Mouse (Mus musculus) heart, embryonic 11.5 days (tissue): ENCODE measurements around the gene Gltp. TPM values are rescaled to one million over a fixed set of nuclear protein-coding genes. Genes with fewer than 3 reads are reported as not detected.

ENCODE experiments used
- ATAC-seq: fragments of 200-750 bp; cut with Nextera tagmentation; replicated peaks from 2 replicates; pipeline ENCODE4 v1.8.0; 2017; ENCODE audit warnings: moderate library complexity; ENCODE audit not compliant: insufficient number of reproducible peaks, low FRiP score, low TSS enrichment
- H3K27ac ChIP-seq: fragments of 300-500 bp; sonication (generic); 2 replicates; pipeline ENCODE4 v1.5.1; 2014; ENCODE audit warnings: mild to moderate bottlenecking, low read depth, low read length
- H3K27me3 ChIP-seq: fragments of 300-500 bp; sonication (generic); 2 replicates; pipeline ENCODE4 v1.6.1; 2014; ENCODE audit warnings: mild to moderate bottlenecking, low read length, mixed read lengths; ENCODE audit not compliant: control insufficient read depth, insufficient read depth
- H3K36me3 ChIP-seq: fragments of 300-500 bp; sonication (generic); 2 replicates; pipeline ENCODE4 v1.6.1; 2014; ENCODE audit warnings: mild to moderate bottlenecking, low read length, moderate library complexity, mixed read lengths; ENCODE audit not compliant: control insufficient read depth, insufficient read depth
- H3K4me1 ChIP-seq: fragments of 300-500 bp; sonication (generic); 2 replicates; pipeline ENCODE4 v1.6.1; 2014; ENCODE audit warnings: low read length; ENCODE audit not compliant: control insufficient read depth, insufficient read depth
- H3K4me2 ChIP-seq: fragments of 300-500 bp; sonication (generic); 2 replicates; pipeline ENCODE4 v1.6.1; 2014; ENCODE audit warnings: mild to moderate bottlenecking, moderate library complexity
- H3K4me3 ChIP-seq: fragments of 300-500 bp; sonication (generic); 2 replicates; pipeline ENCODE4 v1.5.1; 2014; ENCODE audit warnings: low read depth, low read length
- H3K9ac ChIP-seq: fragments of 300-500 bp; sonication (generic); 2 replicates; pipeline ENCODE4 v1.6.1; 2014; ENCODE audit warnings: mild to moderate bottlenecking, low read depth, low read length, moderate library complexity
- H3K9me3 ChIP-seq: fragments of 300-500 bp; sonication (generic); replicated peaks from 2 replicates; pipeline ENCODE4 v1.6.1; 2016; ENCODE audit warnings: low read length; ENCODE audit not compliant: control insufficient read depth
- WGBS: fragments of 180-500 bp; shearing (Covaris S2); extraction: QIAGEN DNeasy Blood & Tissue Kit; methylation state at CpG from one replicate; pipeline ENCODE4 v1.1.7; 2014; ENCODE audit not compliant: insufficient replicate concordance; 5-methylcytosine and 5-hydroxymethylcytosine counted together
- polyA plus RNA-seq: library from polyadenylated mRNA; unstranded; fragments of >200 nt; fragmentation: Nextera tagmentation; extraction: Ambion mirVana; gene quantifications from 2 replicates; pipeline ENCODE4 v1.2.1, GENCODE M21; 2014

Gene Gltp
- polyA plus RNA-seq, 1 experiment from 2014 or later = 57.1 TPM

GRCm38 (mm10) chr5:114645916-114646315 is 44.9 kb downstream of the Gltp start:
- 84% methylated on average over 5 of the region's 5 CpGs for WGBS
- H3K4me3 ChIP-seq = no peak overlapping the region
- no peak overlapping the region for H3K27ac ChIP-seq
- H3K9ac ChIP-seq = no peak overlapping the region
- no peaks in the 10 kb centered on the region for H3K36me3 ChIP-seq
- peaks cover 32% of the 10 kb centered on the region for H3K27me3 ChIP-seq
- H3K4me1 ChIP-seq = peaks cover 10% of the 10 kb centered on the region
- H3K9me3 ChIP-seq = no peaks in the 10 kb centered on the region
- no peak overlapping the region for H3K4me2 ChIP-seq
- no peak for ATAC-seq

GRCm38 (mm10) chr5:114644918-114645317 is 45.9 kb downstream of the Gltp start:
- H3K4me3 ChIP-seq = no peak overlapping the region
- no peak overlapping the region for H3K4me2 ChIP-seq
- H3K9me3 ChIP-seq = no peaks in the 10 kb centered on the region
- H3K27me3 ChIP-seq = peaks cover 35% of the 10 kb centered on the region
- H3K9ac ChIP-seq = no peak overlapping the region
- H3K27ac ChIP-seq = no peak overlapping the region
- WGBS = 30% methylated on average over 6 of the region's 6 CpGs
- ATAC-seq = no peak
- peaks cover 8% of the 10 kb centered on the region; the same call in 1 of the 2 replicates for H3K4me1 ChIP-seq
- no peaks in the 10 kb centered on the region for H3K36me3 ChIP-seq

- Histone ChIP-seq H3K4me1 (no peaks in the 10 kb centered on the region), H3K27me3 (peaks cover 34% of the 10 kb centered on the region), H3K9ac (no peak overlapping the region), H3K9me3 (no peaks in the 10 kb centered on the region), H3K27ac (no peak overlapping the region), H3K4me2 (no peak overlapping the region), H3K36me3 (no peaks in the 10 kb centered on the region), H3K4me3 (no peak overlapping the region)
- 74% methylated on average over 10 of the region's 10 CpGs for WGBS
- ATAC-seq = no peak
Observed at GRCm38 (mm10) chr5:114640809-114641208, 50.0 kb downstream of the Gltp start.

GRCm38 (mm10) chr5:114639645-114639957 is 51.2 kb downstream of the Gltp start:
- H3K36me3 ChIP-seq = no peaks in the 10 kb centered on the region
- H3K27me3 ChIP-seq = peaks cover 34% of the 10 kb centered on the region
- H3K4me1 ChIP-seq = no peaks in the 10 kb centered on the region
- WGBS = 25% methylated on average over 7 of the region's 7 CpGs
- no peaks in the 10 kb centered on the region for H3K9me3 ChIP-seq
- H3K9ac ChIP-seq = no peak overlapping the region
- H3K4me2 ChIP-seq = peak overlapping the region; percentile 39
- no peak overlapping the region for H3K4me3 ChIP-seq
- H3K27ac ChIP-seq = no peak overlapping the region
- ATAC-seq = no peak

GRCm38 (mm10) chr5:114638769-114639644 is 51.8 kb downstream of the Gltp start:
- no peak for ATAC-seq
- Histone ChIP-seq H3K9ac (no peak overlapping the region), H3K27me3 (peaks cover 34% of the 10 kb centered on the region), H3K4me3 (no peak overlapping the region), H3K27ac (no peak overlapping the region), H3K9me3 (no peaks in the 10 kb centered on the region), H3K36me3 (no peaks in the 10 kb centered on the region), H3K4me1 (no peaks in the 10 kb centered on the region), H3K4me2 (peak overlapping the region; percentile 39)
- 16% methylated on average over 22 of the region's 22 CpGs for WGBS

GRCm38 (mm10) chr5:114636091-114636490 is 54.7 kb downstream of the Gltp start:
- no peaks in the 10 kb centered on the region for H3K4me1 ChIP-seq
- H3K4me3 ChIP-seq = no peak overlapping the region
- no peaks in the 10 kb centered on the region for H3K36me3 ChIP-seq
- no peak overlapping the region for H3K27ac ChIP-seq
- H3K4me2 ChIP-seq = no peak overlapping the region
- no peak for ATAC-seq
- H3K9me3 ChIP-seq = no peaks in the 10 kb centered on the region
- H3K27me3 ChIP-seq = peaks cover 27% of the 10 kb centered on the region
- H3K9ac ChIP-seq = no peak overlapping the region
- 74% methylated on average over 25 of the region's 25 CpGs for WGBS

- Histone ChIP-seq H3K9me3 (no peaks in the 10 kb centered on the region), H3K36me3 (no peaks in the 10 kb centered on the region), H3K4me1 (no peaks in the 10 kb centered on the region), H3K4me3 (no peak overlapping the region), H3K4me2 (no peak overlapping the region), H3K9ac (no peak overlapping the region), H3K27me3 (peaks cover 5% of the 10 kb centered on the region; the same call in 1 of the 2 replicates), H3K27ac (no peak overlapping the region)
- 38% methylated on average over 2 of the region's 2 CpGs for WGBS
- ATAC-seq = no peak
Observed at GRCm38 (mm10) chr5:114631336-114631735, 59.4 kb downstream of the Gltp start.

- Histone ChIP-seq H3K4me2 (no peak overlapping the region), H3K27ac (no peak overlapping the region), H3K9me3 (no peaks in the 10 kb centered on the region), H3K36me3 (no peaks in the 10 kb centered on the region), H3K27me3 (peaks cover 11% of the 10 kb centered on the region), H3K4me1 (no peaks in the 10 kb centered on the region), H3K9ac (no peak overlapping the region), H3K4me3 (no peak overlapping the region)
- ATAC-seq = no peak
- 21% methylated on average over 3 of the region's 3 CpGs for WGBS
Observed at GRCm38 (mm10) chr5:114625590-114625989, 65.2 kb downstream of the Gltp start.

GRCm38 (mm10) chr5:114620305-114620704 is 70.5 kb downstream of the Gltp start:
- Histone ChIP-seq H3K27me3 (peaks cover 17% of the 10 kb centered on the region), H3K9ac (no peak overlapping the region), H3K27ac (no peak overlapping the region), H3K4me1 (no peaks in the 10 kb centered on the region), H3K4me3 (no peak overlapping the region), H3K4me2 (no peak overlapping the region), H3K9me3 (no peaks in the 10 kb centered on the region), H3K36me3 (no peaks in the 10 kb centered on the region)
- no peak for ATAC-seq
- 44% methylated on average over 6 of the region's 6 CpGs for WGBS
